Comparison of ENCODE assay signal across 8 mouse cellular contexts in the genomic region with DNA sequence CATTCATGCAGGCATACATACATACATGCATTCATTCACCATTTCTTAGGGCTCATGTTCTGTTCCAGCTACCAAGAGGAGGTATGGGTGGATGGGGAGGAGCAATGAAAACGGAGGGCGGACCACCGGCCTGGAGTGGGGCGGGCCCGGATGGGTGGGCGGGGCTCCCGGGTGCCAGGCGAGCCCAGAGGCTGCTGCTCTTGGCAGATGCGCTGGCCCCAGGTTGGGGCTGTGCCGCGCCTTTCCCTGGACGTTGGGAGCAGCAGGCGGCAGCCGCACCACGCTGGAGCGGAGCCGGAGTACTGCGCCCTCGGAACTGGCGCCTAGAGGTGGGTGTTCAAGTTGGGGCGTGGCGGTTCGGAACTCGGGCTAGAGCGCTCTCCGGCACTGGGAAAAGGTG.
DNase-seq lines count a peak whose midpoint lies in the region; ATAC-seq and TF ChIP-seq lines count a peak whose summit lies in the region.

No protein-coding gene starts in this region.

- H3K4me2 ChIP-seq in hindbrain, postnatal 0 days (ENCODE audit: low read depth, low read length), result peak overlapping the region; percentile 88
- peak overlapping the region; percentile 84 for H3K4me2 ChIP-seq in midbrain, embryonic 15.5 days

- peak overlapping the region; percentile 44 for H3K4me3 ChIP-seq in hindbrain, postnatal 0 days (ENCODE audit: low read length)
- H3K4me3 ChIP-seq in midbrain, embryonic 15.5 days, result peak overlapping the region; percentile 43

- ATAC-seq in cerebellum, adult (ENCODE audit: insufficient number of reproducible peaks, low FRiP score, low TSS enrichment), result no peak; the same call in 1 of the 2 replicates
- ATAC-seq in hindbrain, postnatal 0 days, result peak; percentile 90
- ATAC-seq in midbrain, embryonic 15.5 days (replicated peaks), result peak; percentile 88

- intact Hi-C loops in gastrocnemius, postnatal 14 days (cut with DNase I; ENCODE audit: low total_unique reads), result no loop called here

- no peaks in the 10 kb centered on the region for H3K36me3 ChIP-seq in hindbrain, postnatal 0 days (ENCODE audit: insufficient read depth, low read length)
- no peaks in the 10 kb centered on the region for H3K36me3 ChIP-seq in midbrain, embryonic 15.5 days (replicated peaks)

- no peaks in the 10 kb centered on the region for H3K9me3 ChIP-seq in hindbrain, postnatal 0 days (ENCODE audit: low read length)
- no peaks in the 10 kb centered on the region for H3K9me3 ChIP-seq in midbrain, embryonic 15.5 days

- under 1% methylated on average over 26 of the region's 26 CpGs for WGBS in hindbrain, postnatal 0 days
- WGBS in midbrain, embryonic 15.5 days, result under 1% methylated on average over 26 of the region's 26 CpGs

- no peaks in the 10 kb centered on the region for H3K27me3 ChIP-seq in hindbrain, postnatal 0 days (ENCODE audit: insufficient read depth, low read length)
- H3K27me3 ChIP-seq in midbrain, embryonic 15.5 days (replicated peaks), result no peaks in the 10 kb centered on the region

- no peak overlapping the region for H3K27ac ChIP-seq in hindbrain, postnatal 0 days
- H3K27ac ChIP-seq in midbrain, embryonic 15.5 days, result no peak overlapping the region

- H3K4me1 ChIP-seq in hindbrain, postnatal 0 days (ENCODE audit: insufficient read depth, low read length), result peaks cover 15% of the 10 kb centered on the region; the same call in 1 of the 2 replicates
- H3K4me1 ChIP-seq in midbrain, embryonic 15.5 days, result peaks cover 26% of the 10 kb centered on the region

- DNase-seq in cerebellum, postnatal 14 days, result peak; percentile 40 to 46
- DNase-seq in c-Kit-positive CD71-positive TER-119-negative erythroid progenitor cells, embryonic 14.5 days (ENCODE audit: low read depth), result peak; percentile 37
- peak; percentile 79 for DNase-seq in gastrocnemius, postnatal 14 days
- DNase-seq in hindbrain, postnatal 0 days (ENCODE audit: low spot score), result peak; percentile 65
- DNase-seq in liver, result peak; percentile 75
- DNase-seq in spleen, postnatal 4 days (ENCODE audit: low spot score in 2 of 2), result peak; percentile 63 to 79

- H3K9ac ChIP-seq in hindbrain, postnatal 0 days (replicated peaks; ENCODE audit: low read length), result peak overlapping the region; percentile 36; the same call in 1 of the 2 replicates
- H3K9ac ChIP-seq in midbrain, embryonic 15.5 days, result peak overlapping the region; percentile 37; the same call in 1 of the 2 replicates

- no peak; the same call in 1 of the 2 replicates for TF ChIP-seq CTCF in hindbrain, postnatal 0 days (IDR thresholded peaks at IDR 0.05; ENCODE audit: low read depth)
